ENCODE assay signal across 8 mouse cellular contexts in genomic region chr1:55238496-55238895, GRCm38 (mm10). TPM values are rescaled to one million over a fixed set of nuclear protein-coding genes. Genes with fewer than 3 reads are reported as not detected.
DNase-seq lines count a peak whose midpoint lies in the region; ATAC-seq and TF ChIP-seq lines count a peak whose summit lies in the region.

No protein-coding gene starts in this region.

- H3K27me3 ChIP-seq in heart, embryonic 12.5 days (replicated peaks), result no peaks in the 10 kb centered on the region
- H3K27me3 ChIP-seq in CH12.LX (replicated peaks), result no peaks in the 10 kb centered on the region
- H3K27me3 ChIP-seq in erythroblast, embryonic 14.5 days (ENCODE audit: control insufficient read depth), result no peaks in the 10 kb centered on the region
- no peaks in the 10 kb centered on the region for H3K27me3 ChIP-seq in limb, embryonic 15.5 days

- TF ChIP-seq RAD21 in CH12.LX (IDR thresholded peaks at IDR 0.05; ENCODE audit: low read depth, low read length), result no peak

- no peak for TF ChIP-seq EP300 in CH12.LX (IDR thresholded peaks at IDR 0.05; ENCODE audit: low read length)

- peak overlapping the region; percentile 75 for H3K4me3 ChIP-seq in heart, embryonic 12.5 days
- peak overlapping the region; percentile 77 to 97 (median 89) for H3K4me3 ChIP-seq in CH12.LX (replicated peaks in 1 of 3; ENCODE audit: low read depth in 2 of 3, low read length in 2 of 3, poor library complexity in 1 of 3)
- H3K4me3 ChIP-seq in erythroblast, embryonic 14.5 days (replicated peaks), result peak overlapping the region; percentile 78
- H3K4me3 ChIP-seq in limb, embryonic 15.5 days, result peak overlapping the region; percentile 87

- 31% methylated on average over 13 of the region's 13 CpGs for WGBS in heart, embryonic 12.5 days
- 24% methylated on average over 13 of the region's 13 CpGs for WGBS in limb, embryonic 15.5 days

- no peak overlapping the region for H3K27ac ChIP-seq in heart, embryonic 12.5 days (ENCODE audit: poor library complexity, severe bottlenecking)
- no peak overlapping the region for H3K27ac ChIP-seq in CH12.LX (ENCODE audit: insufficient read depth, low read depth)
- H3K27ac ChIP-seq in limb, embryonic 15.5 days, result no peak overlapping the region

- peaks cover 16% of the 10 kb centered on the region for H3K4me1 ChIP-seq in heart, embryonic 12.5 days (replicated peaks)
- H3K4me1 ChIP-seq in CH12.LX (ENCODE audit: control insufficient read depth in 1 of 2, insufficient read depth in 2 of 2), result peaks cover 0 to 38% of the 10 kb centered on the region in 2 experiments; a peak in 2 of 4 replicates
- peaks cover 52% of the 10 kb centered on the region for H3K4me1 ChIP-seq in erythroblast, embryonic 14.5 days (ENCODE audit: control insufficient read depth)
- peaks cover 14% of the 10 kb centered on the region for H3K4me1 ChIP-seq in limb, embryonic 15.5 days

- no peaks in the 10 kb centered on the region for H3K36me3 ChIP-seq in heart, embryonic 12.5 days
- peaks cover 0 to 32% of the 10 kb centered on the region in 2 experiments for H3K36me3 ChIP-seq in CH12.LX (replicated peaks in 1 of 2; ENCODE audit: control insufficient read depth in 1 of 2, insufficient read depth in 1 of 2, low read length in 1 of 2)
- H3K36me3 ChIP-seq in erythroblast, embryonic 14.5 days (ENCODE audit: control insufficient read depth), result peaks cover 22% of the 10 kb centered on the region
- no peaks in the 10 kb centered on the region; the same call in 1 of the 2 replicates for H3K36me3 ChIP-seq in limb, embryonic 15.5 days

- no peak for DNase-seq in heart, adult 8-10 months (ENCODE audit: low spot score)
- peak; percentile 15 for DNase-seq in CH12.LX (ENCODE audit: extremely low read depth)
- DNase-seq in right cerebral cortex, adult 18-20 months, result no peak
- no peak for DNase-seq in urinary bladder, postnatal 36 days (ENCODE audit: low spot score in 2 of 2)

- in situ Hi-C loops in CH12.LX (cut with MboI; ENCODE audit: low pct_ligation_motif_present, low pct_unique_long_range_greater_than_20kb, low sequenced_read_pairs), result no loop called here

- H3K4me2 ChIP-seq in heart, embryonic 12.5 days, result peak overlapping the region; percentile 92
- H3K4me2 ChIP-seq in CH12.LX (ENCODE audit: insufficient read depth, low read depth, poor library complexity, severe bottlenecking), result peak overlapping the region; percentile 83
- peak overlapping the region; percentile 87 for H3K4me2 ChIP-seq in limb, embryonic 15.5 days

- peak overlapping the region; percentile 86 for H3K9ac ChIP-seq in heart, embryonic 12.5 days
- H3K9ac ChIP-seq in CH12.LX (ENCODE audit: insufficient read depth, low read depth), result peak overlapping the region; percentile 56
- H3K9ac ChIP-seq in limb, embryonic 15.5 days, result peak overlapping the region; percentile 62

- TF ChIP-seq POLR2A in CH12.LX (IDR thresholded peaks at IDR 0.05; ENCODE audit: low read depth, low read length), result no peak

- no peaks in the 10 kb centered on the region for H3K9me3 ChIP-seq in heart, embryonic 12.5 days (replicated peaks)
- H3K9me3 ChIP-seq in CH12.LX (replicated peaks; ENCODE audit: low read length), result no peaks in the 10 kb centered on the region
- no peaks in the 10 kb centered on the region for H3K9me3 ChIP-seq in erythroblast, embryonic 14.5 days (ENCODE audit: control insufficient read depth, low read length)
- no peaks in the 10 kb centered on the region for H3K9me3 ChIP-seq in limb, embryonic 15.5 days

- dilution Hi-C loops in CH12.LX (cut with MboI; ENCODE audit: extremely low pct_ligation_motif_present, extremely low pct_unique_long_range_greater_than_20kb, low sequenced_read_pairs), result no loop called here

- no peak for ATAC-seq in heart, embryonic 12.5 days (ENCODE audit: insufficient number of reproducible peaks, low FRiP score)
- ATAC-seq in limb, embryonic 15.5 days (ENCODE audit: insufficient number of reproducible peaks, low FRiP score, low TSS enrichment, low read depth), result no peak
- no peak for ATAC-seq in erythroid progenitor cell, adult 5-6 weeks (replicated peaks; ENCODE audit: low FRiP score, poor library complexity, severe bottlenecking)

- H3K79me2 ChIP-seq in CH12.LX (replicated peaks; ENCODE audit: control insufficient read depth, extremely low read depth, insufficient read depth, poor library complexity, severe bottlenecking), result peaks cover 44% of the 10 kb centered on the region

- TF ChIP-seq CTCF in CH12.LX (conservative IDR thresholded peaks at IDR 0.05 in 1 of 2, IDR thresholded peaks at IDR 0.05 in 1 of 2; ENCODE audit: low read depth in 2 of 2, low read length in 2 of 2), result no peak

TF ChIP-seq in CH12.LX, 34 proteins besides CTCF, POLR2A, EP300 and RAD21:
- TF ChIP-seq ZC3H11A (IDR thresholded peaks at IDR 0.05; ENCODE audit: low read depth, low read length), result no peak
- TF ChIP-seq RCOR1 (conservative IDR thresholded peaks at IDR 0.05; ENCODE audit: low read depth, low read length), result no peak
- no peak for TF ChIP-seq MXI1 (IDR thresholded peaks at IDR 0.05; ENCODE audit: low read depth, low read length)
- no peak for TF ChIP-seq KAT2A (IDR thresholded peaks at IDR 0.05; ENCODE audit: insufficient replicate concordance, low read length)
- TF ChIP-seq USF2 (conservative IDR thresholded peaks at IDR 0.05; ENCODE audit: low read depth, low read length), result no peak
- TF ChIP-seq ZKSCAN1 (IDR thresholded peaks at IDR 0.05; ENCODE audit: borderline replicate concordance, low read depth, low read length), result no peak
- no peak for TF ChIP-seq GABPA (IDR thresholded peaks at IDR 0.05; ENCODE audit: insufficient replicate concordance, low read depth, low read length)
TF ChIP-seq in CH12.LX: peak in this region for 0.

RNA-seq across cellular contexts. Expression of gene Mars2, which starts 1.5 kb away (rescaled TPM):
- polyA plus RNA-seq in heart, embryonic 12.5 days (2016; fragmentation: Nextera tagmentation; extraction: Ambion mirVana), result 4.0 and 4.1 TPM in 2 replicates
- total RNA-seq in heart, adult 8-10 months (2022), result 1 to 10 TPM; 4.5 to 5.3 (median 4.7) TPM
- 4.5 and 5.7 TPM in 2 replicates for total RNA-seq in CH12.LX (2012; rRNA removed)
- 5.6 and 5.8 TPM in 2 replicates for total RNA-seq in CH12.LX (2014; rRNA removed)
- polyA plus RNA-seq in CH12.LX (2012; ENCODE audit: insufficient read length, low read depth), result 3.5 and 3.7 TPM in 2 replicates
- polyA plus RNA-seq in erythroblast, embryonic 14.5 days (2012), result 0.05 and 0.07 TPM in 2 replicates
- 2.5 and 3.1 TPM in 2 replicates for polyA plus RNA-seq in limb, embryonic 15.5 days (2015; fragmentation: Nextera tagmentation; extraction: Ambion mirVana)
- total RNA-seq in erythroid progenitor cell, adult 5-6 weeks (2015; ENCODE audit: low replicate concordance), result 0.84 and 1.4 TPM in 2 replicates
- 2.7 and 3.7 TPM in 2 replicates for total RNA-seq in erythroid progenitor cell, adult 5-6 weeks (2017; ENCODE audit: low replicate concordance)

RNA-seq across cellular contexts. Expression of gene Rftn2, which starts 11.9 kb away (rescaled TPM):
- polyA plus RNA-seq in heart, embryonic 12.5 days (2016; fragmentation: Nextera tagmentation; extraction: Ambion mirVana), result 6.5 and 6.8 TPM in 2 replicates
- 10 to 100 TPM in 3 of 4 experiments, 1 to 10 TPM in 1; 9.1 to 13.3 (median 11.2) TPM for total RNA-seq in heart, adult 8-10 months (2022)
- total RNA-seq in CH12.LX (2012; rRNA removed) (0.88 and 1.4 TPM in 2 replicates), CH12.LX (2014; rRNA removed) (0.96 and 1.1 TPM in 2 replicates)
- polyA plus RNA-seq in CH12.LX (2012; ENCODE audit: insufficient read length, low read depth), result 0.91 and 1.4 TPM in 2 replicates
- polyA plus RNA-seq in erythroblast, embryonic 14.5 days (2012), result not detected in 2 replicates
- 28.0 and 31.8 TPM in 2 replicates for polyA plus RNA-seq in limb, embryonic 15.5 days (2015; fragmentation: Nextera tagmentation; extraction: Ambion mirVana)
- not detected in 2 replicates for total RNA-seq in erythroid progenitor cell, adult 5-6 weeks (2015; ENCODE audit: low replicate concordance)
- total RNA-seq in erythroid progenitor cell, adult 5-6 weeks (2017; ENCODE audit: low replicate concordance), result not detected in 2 replicates
